Mouse (Mus musculus) ES-E14 (cell line): Measurements from ENCODE around the gene Disp1. TPM values are rescaled to one million over a fixed set of nuclear protein-coding genes. Genes with fewer than 3 reads are reported as not detected.
A peak's percentile ranks its signal among the peaks of the same experiment; 100 is the strongest.

ENCODE experiments used
- DNase-seq: peaks from one replicate; pipeline ENCODE4 v3.0.0-alpha.2; 2013; ENCODE audit warnings: low read depth, low spot score
- H3K27ac ChIP-seq: 2 replicates; pipeline ENCODE4 v1.5.1; 2012; ENCODE audit warnings: low read depth, mild to moderate bottlenecking, low read length, moderate library complexity, mixed read lengths; ENCODE audit not compliant: poor library complexity, insufficient read depth, severe bottlenecking
- H3K36me3 ChIP-seq: 2 replicates; pipeline ENCODE4 v1.6.1; 2012; ENCODE audit warnings: mild to moderate bottlenecking, low read length, moderate library complexity, mixed read lengths; ENCODE audit not compliant: control insufficient read depth, poor library complexity, insufficient read depth, severe bottlenecking
- H3K4me1 ChIP-seq, 2 experiments: fragments of 150-350 bp in 1 of 2; sonication (generic) in 1 of 2; 2 replicates each; pipeline ENCODE4 v1.6.1; 2012; ENCODE audit warnings: low read length in 2 of 2, mild to moderate bottlenecking in 1 of 2, mixed read lengths in 1 of 2; ENCODE audit not compliant: control insufficient read depth in 2 of 2, insufficient read depth in 2 of 2, poor library complexity in 1 of 2
- H3K4me3 ChIP-seq, 2 experiments: fragments of 150-350 bp in 1 of 2; sonication (generic) in 1 of 2; 2 replicates each; pipeline ENCODE4 v1.5.1; 2012; ENCODE audit warnings: low read length in 2 of 2, low read depth in 1 of 2, mild to moderate bottlenecking in 1 of 2, mixed read lengths in 1 of 2; ENCODE audit not compliant: insufficient read depth in 1 of 2, poor library complexity in 1 of 2, severe bottlenecking in 1 of 2
- H3K9ac ChIP-seq: 2 replicates; pipeline ENCODE4 v1.6.1; 2012; ENCODE audit warnings: low read depth, mild to moderate bottlenecking, low read length, mixed read lengths; ENCODE audit not compliant: poor library complexity, insufficient read depth, severe bottlenecking
- H3K9me3 ChIP-seq: fragments of 150-350 bp; sonication (generic); 2 replicates; pipeline ENCODE4 v1.6.1; 2012; ENCODE audit warnings: low read depth, mild to moderate bottlenecking, low read length; ENCODE audit not compliant: control insufficient read depth, insufficient read depth
- CHD2 ChIP-seq: IDR thresholded peaks from 2 replicates; pipeline ENCODE4 v1.6.1; 2014; ENCODE audit warnings: mild to moderate bottlenecking, low read depth, low read length, inconsistent platforms
- HCFC1 ChIP-seq: IDR thresholded peaks from 2 replicates; pipeline ENCODE4 v1.6.1; 2012; ENCODE audit warnings: low read length, inconsistent platforms, borderline replicate concordance; ENCODE audit not compliant: insufficient read depth
- MAFK ChIP-seq: IDR thresholded peaks from 2 replicates; pipeline ENCODE4 v1.6.1; 2014; ENCODE audit warnings: mild to moderate bottlenecking, low read depth, low read length, inconsistent platforms; ENCODE audit not compliant: insufficient read depth
- ZC3H11A ChIP-seq: IDR thresholded peaks from 2 replicates; pipeline ENCODE4 v1.6.1; 2012; ENCODE audit warnings: low read depth, mild to moderate bottlenecking, inconsistent platforms, low read length, borderline replicate concordance
- ZNF384 ChIP-seq: IDR thresholded peaks from 2 replicates; pipeline ENCODE4 v1.6.1; 2012; ENCODE audit warnings: low read depth, low read length, inconsistent platforms
- in situ Hi-C, 2 experiments: fragments of 600-800 bp; cut with MboI; formaldehyde crosslinking; loops; one replicate each; pipeline ENCODE4 v1.15.1; 2025; ENCODE audit warnings: low sequenced_read_pairs in 2 of 2, inconsistent platforms in 1 of 2; ENCODE audit not compliant: unreplicated experiment in 2 of 2
- total RNA-seq: library from RNA; depleted of rRNA; stranded (reverse); fragments of 300-350 nt; gene quantifications from 2 replicates; pipeline ENCODE4 v1.2.3, GENCODE M21; 2012

Disp1 gene
- total RNA-seq, 1 experiment, result 13.5 TPM

GRCm38 (mm10) chr1:183237901-183238300, 16.6 kb upstream of the Disp1 start:
- Histone ChIP-seq H3K27ac (no peak overlapping the region), H3K36me3 (no peaks in the 10 kb centered on the region), H3K4me3 (no peak overlapping the region), H3K9me3 (no peaks in the 10 kb centered on the region), H3K4me1 (no peaks in the 10 kb centered on the region), H3K9ac (no peak overlapping the region)
- in situ Hi-C loops, result no loop called here
- DNase-seq, result no peak
- TF ChIP-seq MAFK (no peak), HCFC1 (no peak), ZC3H11A (peak; percentile 49; the same call in 1 of the 2 replicates), ZNF384 (no peak), CHD2 (no peak)

GRCm38 (mm10) chr1:183236460-183236859, 15.1 kb upstream of the Disp1 start:
- H3K9ac ChIP-seq, result no peak overlapping the region
- H3K27ac ChIP-seq, result no peak overlapping the region
- no peak overlapping the region for H3K4me3 ChIP-seq
- H3K9me3 ChIP-seq, result no peaks in the 10 kb centered on the region
- DNase-seq, result no peak
- TF ChIP-seq CHD2, result no peak
- no peak for TF ChIP-seq HCFC1
- TF ChIP-seq ZNF384, result no peak
- no peak for TF ChIP-seq MAFK
- TF ChIP-seq ZC3H11A, result no peak
- in situ Hi-C loops, result no loop called here
- no peaks in the 10 kb centered on the region for H3K36me3 ChIP-seq
- no peaks in the 10 kb centered on the region for H3K4me1 ChIP-seq

DNA sequence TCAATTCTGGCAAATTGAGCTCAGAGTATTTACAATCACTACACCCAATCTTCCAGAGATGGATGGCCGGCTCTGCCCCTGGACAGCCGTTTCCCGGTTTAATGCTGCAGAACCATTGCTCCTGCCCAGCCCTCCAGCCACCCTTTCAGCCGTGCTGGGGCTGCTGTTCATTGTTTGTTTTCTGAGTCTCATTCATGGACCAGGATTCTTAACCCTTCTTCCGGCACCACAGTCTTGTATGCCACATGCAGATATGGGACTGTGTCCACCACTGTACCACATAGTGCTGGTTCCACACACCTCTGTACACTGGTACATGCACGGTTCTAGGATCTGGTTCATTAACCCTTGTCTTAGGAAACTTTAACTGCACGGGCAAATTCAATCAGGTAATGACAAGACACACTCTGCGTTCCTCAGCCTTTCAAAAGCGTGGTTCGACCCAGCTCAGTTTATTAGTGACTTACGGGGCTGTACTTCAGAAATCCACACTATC, 12.4 kb upstream of the Disp1 start:
- no peak for DNase-seq
- in situ Hi-C loops, result no loop called here
- Histone ChIP-seq H3K4me3 (no peak overlapping the region), H3K36me3 (no peaks in the 10 kb centered on the region), H3K9me3 (no peaks in the 10 kb centered on the region), H3K9ac (no peak overlapping the region), H3K4me1 (peaks cover 0 to 1% of the 10 kb centered on the region in 2 experiments; a peak in 1 of 4 replicates), H3K27ac (no peak overlapping the region)
- TF ChIP-seq ZC3H11A, result no peak
- no peak for TF ChIP-seq ZNF384
- no peak for TF ChIP-seq HCFC1
- no peak for TF ChIP-seq MAFK
- no peak for TF ChIP-seq CHD2

DNA sequence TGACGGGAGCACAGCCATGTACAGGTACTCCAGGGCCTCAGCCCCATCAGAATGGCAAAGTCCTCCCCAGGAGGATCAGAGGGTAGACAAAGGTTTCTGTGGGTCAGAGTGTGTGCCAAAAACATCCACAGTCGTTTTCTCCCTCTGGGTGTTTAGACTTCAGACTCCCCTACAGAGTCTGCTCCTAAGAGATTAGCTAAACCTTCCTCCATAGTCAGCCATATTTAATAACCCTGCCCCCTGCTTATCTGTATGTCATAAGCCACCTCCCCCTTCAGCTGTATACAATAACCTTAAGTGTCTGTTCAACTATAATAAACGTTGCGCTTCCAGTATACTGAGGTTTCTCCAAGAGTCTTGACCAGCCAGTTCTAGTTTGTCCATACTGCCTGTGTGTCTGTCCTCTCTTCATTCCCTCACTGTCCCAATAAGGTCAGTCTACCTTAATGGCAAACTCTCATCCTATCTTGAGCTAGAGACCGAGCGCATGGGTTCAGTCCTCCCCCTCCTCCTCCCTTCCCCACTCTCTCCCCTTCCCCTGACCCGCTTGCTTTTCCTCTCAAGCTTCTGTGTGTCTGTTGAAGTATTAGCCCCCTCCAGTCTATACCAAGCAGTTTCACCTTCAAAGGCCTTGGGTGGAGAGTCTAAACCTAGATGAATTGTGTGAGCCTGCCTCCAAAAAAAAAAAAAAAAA, 11.8 kb upstream of the Disp1 start:
- no peak for TF ChIP-seq MAFK
- no peak for TF ChIP-seq ZNF384
- no peak for TF ChIP-seq CHD2
- no peak for TF ChIP-seq HCFC1
- no peak for TF ChIP-seq ZC3H11A
- Histone ChIP-seq H3K9ac (no peak overlapping the region), H3K27ac (no peak overlapping the region), H3K9me3 (no peaks in the 10 kb centered on the region), H3K36me3 (no peaks in the 10 kb centered on the region), H3K4me1 (peaks cover 0 to 3% of the 10 kb centered on the region in 2 experiments; a peak in 1 of 4 replicates), H3K4me3 (no peak overlapping the region)
- in situ Hi-C loops, result no loop called here
- no peak for DNase-seq

DNA sequence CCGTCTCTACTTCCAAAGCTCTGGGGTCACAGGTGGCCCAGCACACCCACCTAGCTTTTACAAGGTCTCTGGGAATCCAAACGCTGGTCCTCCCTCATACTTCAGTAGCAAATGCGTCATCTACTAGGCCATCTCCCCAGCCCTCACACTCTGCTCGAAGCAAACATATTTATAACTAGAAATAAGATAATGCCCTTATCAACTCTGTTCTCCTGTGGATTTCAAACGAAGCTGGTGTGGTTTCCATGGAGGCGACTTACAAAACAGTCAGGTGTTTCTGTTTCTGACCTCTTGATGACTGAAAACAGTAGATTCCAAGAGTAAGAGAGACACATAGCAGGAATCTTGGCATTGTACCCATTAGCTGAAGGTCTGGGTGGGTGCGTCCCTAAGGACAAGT, 6.1 kb upstream of the Disp1 start:
- Histone ChIP-seq H3K4me1 (peaks cover 0 to 3% of the 10 kb centered on the region in 2 experiments; a peak in 1 of 4 replicates), H3K9ac (no peak overlapping the region), H3K9me3 (no peaks in the 10 kb centered on the region), H3K36me3 (no peaks in the 10 kb centered on the region), H3K27ac (no peak overlapping the region), H3K4me3 (no peak overlapping the region)
- TF ChIP-seq ZNF384, result no peak
- no peak for TF ChIP-seq ZC3H11A
- TF ChIP-seq CHD2, result no peak
- no peak for TF ChIP-seq MAFK
- no peak for TF ChIP-seq HCFC1
- in situ Hi-C loops, result no loop called here
- no peak for DNase-seq
